Mouse (Mus musculus) embryonic facial prominence, embryonic 15.5 days (tissue): Measurements from ENCODE around the gene Ganc. TPM values are rescaled to one million over a fixed set of nuclear protein-coding genes. Genes with fewer than 3 reads are reported as not detected.

Source experiments
- ATAC-seq: fragments of 200-750 bp; cut with Nextera tagmentation; 2 replicates; pipeline ENCODE4 v1.8.0; 2017; ENCODE audit warnings: low read depth, moderate TSS enrichment; ENCODE audit not compliant: insufficient number of reproducible peaks, low FRiP score, low TSS enrichment
- H3K27ac ChIP-seq: fragments of 300-500 bp; sonication (generic); replicated peaks from 2 replicates; pipeline ENCODE4 v1.5.1; 2015; ENCODE audit warnings: mild to moderate bottlenecking, inconsistent platforms
- H3K27me3 ChIP-seq: fragments of 300-500 bp; sonication (generic); 2 replicates; pipeline ENCODE4 v1.6.1; 2015; ENCODE audit warnings: inconsistent platforms
- H3K36me3 ChIP-seq: fragments of 300-500 bp; sonication (generic); 2 replicates; pipeline ENCODE4 v1.6.1; 2015; ENCODE audit warnings: mild to moderate bottlenecking, inconsistent platforms
- H3K4me1 ChIP-seq: fragments of 300-500 bp; sonication (generic); 2 replicates; pipeline ENCODE4 v1.6.1; 2015; ENCODE audit warnings: inconsistent platforms
- H3K4me2 ChIP-seq: fragments of 300-500 bp; sonication (generic); replicated peaks from 2 replicates; pipeline ENCODE4 v1.6.1; 2015; ENCODE audit warnings: mild to moderate bottlenecking, inconsistent platforms
- H3K4me3 ChIP-seq: fragments of 300-500 bp; sonication (generic); replicated peaks from 2 replicates; pipeline ENCODE4 v1.5.1; 2015; ENCODE audit warnings: mild to moderate bottlenecking, inconsistent platforms
- H3K9ac ChIP-seq: fragments of 300-500 bp; sonication (generic); 2 replicates; pipeline ENCODE4 v1.6.1; 2015; ENCODE audit warnings: inconsistent platforms
- H3K9me3 ChIP-seq: fragments of 300-500 bp; sonication (generic); replicated peaks from 2 replicates; pipeline ENCODE4 v1.6.1; 2016; ENCODE audit warnings: inconsistent platforms
- WGBS: fragments of 180-500 bp; shearing (Covaris S2); methylation state at CpG from one replicate; pipeline ENCODE4 v1.1.7; 2015; 5-methylcytosine and 5-hydroxymethylcytosine counted together
- polyA plus RNA-seq: library from polyadenylated mRNA; unstranded; fragments of >200 nt; fragmentation: Nextera tagmentation; extraction: Ambion mirVana; gene quantifications from 2 replicates; pipeline ENCODE4 v1.2.1, GENCODE M21; 2015

The Ganc gene
- polyA plus RNA-seq, 1 experiment from 2014 or later = 10.3 TPM

DNA sequence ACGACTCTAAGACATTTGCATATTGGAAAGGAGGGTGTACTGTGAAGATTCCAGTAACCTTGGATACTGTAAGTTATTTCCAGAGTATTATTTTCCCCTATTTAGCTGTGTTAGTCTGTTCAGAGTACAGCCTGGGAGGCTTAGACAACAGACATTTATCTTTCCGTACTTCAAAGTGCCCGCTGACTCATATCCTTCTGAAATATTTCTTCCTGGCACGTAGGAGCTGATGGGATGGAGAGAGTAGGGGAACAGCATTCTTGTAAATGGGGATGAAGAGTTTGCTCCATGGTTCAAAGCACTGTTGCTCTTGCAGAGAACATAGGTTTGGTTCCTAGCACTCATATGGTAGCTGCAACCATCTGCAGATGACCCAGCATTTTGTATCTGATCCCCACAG lies 48.9 kb downstream of the Ganc start:
- H3K36me3 ChIP-seq = no peaks in the 10 kb centered on the region
- no peaks in the 10 kb centered on the region for H3K27me3 ChIP-seq
- H3K4me3 ChIP-seq = no peak overlapping the region
- H3K4me2 ChIP-seq = no peak overlapping the region
- no peak overlapping the region for H3K27ac ChIP-seq
- H3K4me1 ChIP-seq = no peaks in the 10 kb centered on the region
- ATAC-seq = no peak
- WGBS = 83% methylated on average over 4 of the region's 4 CpGs
- H3K9ac ChIP-seq = no peak overlapping the region
- H3K9me3 ChIP-seq = no peaks in the 10 kb centered on the region

DNA sequence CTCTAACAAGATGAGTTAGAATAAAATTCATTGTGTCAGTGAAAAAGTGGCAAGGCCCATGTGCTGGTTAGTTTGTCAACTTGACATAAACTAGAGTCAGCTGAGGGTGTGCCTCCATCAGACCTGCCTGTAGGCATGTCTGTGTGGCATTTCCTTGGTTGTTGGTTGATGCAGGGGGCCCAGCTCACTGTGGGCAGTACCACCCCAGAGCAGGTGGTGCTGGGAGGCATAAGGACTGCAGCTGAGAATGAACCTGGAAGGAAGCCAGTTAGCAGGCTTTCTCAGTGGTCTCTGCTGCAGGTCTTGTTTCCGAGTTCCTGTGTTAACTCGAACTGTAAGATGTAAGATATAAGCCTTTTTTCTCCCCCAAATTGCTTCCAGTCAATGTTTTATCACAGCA lies 51.3 kb downstream of the Ganc start:
- Histone ChIP-seq H3K4me3 (no peak overlapping the region), H3K9ac (no peak overlapping the region), H3K4me2 (no peak overlapping the region), H3K4me1 (no peaks in the 10 kb centered on the region), H3K27me3 (no peaks in the 10 kb centered on the region), H3K9me3 (no peaks in the 10 kb centered on the region), H3K36me3 (no peaks in the 10 kb centered on the region), H3K27ac (no peak overlapping the region)
- WGBS = 57% methylated on average over 2 of the region's 2 CpGs
- ATAC-seq = no peak

DNA sequence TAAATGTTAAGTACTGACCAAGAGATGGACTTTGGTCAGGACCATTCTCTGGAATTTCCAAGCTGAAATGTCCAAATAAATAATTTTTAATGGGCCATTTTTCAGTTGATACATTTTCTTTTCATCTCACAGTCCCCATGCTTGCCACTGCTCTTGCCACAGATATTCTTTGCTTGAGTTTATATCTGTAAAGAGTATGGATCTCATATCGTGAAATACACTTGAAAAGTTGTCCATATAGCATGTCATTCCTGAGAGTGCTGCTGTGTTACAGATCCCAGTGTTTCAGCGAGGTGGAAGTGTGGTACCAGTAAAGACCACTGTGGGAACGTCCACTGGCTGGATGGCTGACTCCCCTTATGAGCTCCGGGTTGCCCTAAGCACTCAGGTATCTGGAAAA lies 52.0 kb downstream of the Ganc start, which contains the start of gene Capn3:
Gene Capn3 (plus strand): TSS at position 301 of the 400 bp plus-strand sequence.
- ATAC-seq = no peak
- no peaks in the 10 kb centered on the region for H3K4me1 ChIP-seq

DNA sequence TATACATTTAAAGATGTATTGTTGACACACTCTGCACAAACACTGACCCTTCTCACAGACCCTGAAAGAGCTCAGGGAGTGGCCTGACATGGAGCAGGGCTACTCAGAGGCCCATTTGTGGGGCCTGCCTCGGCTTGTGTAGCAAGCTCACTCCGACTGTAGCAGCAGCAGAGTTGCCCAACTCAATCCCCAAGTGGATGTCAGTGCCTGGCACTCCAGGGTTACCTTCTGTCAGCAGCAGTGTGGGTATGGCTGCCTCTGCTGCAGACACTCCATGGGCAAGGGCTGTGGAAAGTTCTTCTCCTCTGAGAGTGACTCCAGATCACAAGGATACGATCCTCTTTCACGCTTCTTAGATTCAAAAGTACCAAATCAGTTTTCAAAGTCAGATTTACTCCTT lies 56.5 kb downstream of the Ganc start:
- Histone ChIP-seq H3K4me1 (no peaks in the 10 kb centered on the region), H3K9ac (no peak overlapping the region), H3K9me3 (no peaks in the 10 kb centered on the region), H3K36me3 (no peaks in the 10 kb centered on the region), H3K27ac (no peak overlapping the region), H3K4me3 (no peak overlapping the region), H3K4me2 (no peak overlapping the region), H3K27me3 (no peaks in the 10 kb centered on the region)
- ATAC-seq = no peak
- 75% methylated on average over 4 of the region's 4 CpGs for WGBS

More for the DNA sequence above, 52.0 kb downstream of the Ganc start, which contains the start of gene Capn3:
- Histone ChIP-seq H3K27ac (no peak within 1 kb of the TSS), H3K4me2 (no peak within 1 kb of the TSS), H3K4me3 (no peak within 1 kb of the TSS), H3K27me3 (no peaks in the 10 kb centered on the region), H3K36me3 (no peaks in the 10 kb centered on the region), H3K9ac (no peak within 1 kb of the TSS), H3K9me3 (no peaks in the 10 kb centered on the region)
- 67% methylated on average over 4 of the region's 4 CpGs for WGBS

DNA sequence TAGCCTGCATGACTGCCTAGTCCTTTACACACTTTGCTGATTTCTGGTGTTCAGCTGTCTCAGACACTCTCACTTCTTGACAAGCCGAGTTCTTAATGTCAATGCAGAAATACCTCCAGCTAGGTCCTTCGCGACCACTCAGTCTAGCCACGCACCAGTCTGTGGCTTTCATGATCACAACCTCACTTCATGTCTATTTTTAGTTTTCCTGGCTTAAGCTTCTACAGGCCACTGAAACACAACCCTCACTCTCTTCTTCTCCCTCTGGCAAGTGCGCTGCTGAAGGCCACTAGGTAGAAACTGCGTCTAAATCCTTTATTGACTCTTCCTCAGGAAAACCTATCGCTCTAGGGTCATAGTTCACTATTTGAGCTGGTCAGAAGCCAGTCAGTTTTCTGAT lies 59.6 kb downstream of the Ganc start:
- 75% methylated on average over 7 of the region's 7 CpGs for WGBS
- no peak overlapping the region for H3K4me2 ChIP-seq
- H3K27me3 ChIP-seq = no peaks in the 10 kb centered on the region
- no peaks in the 10 kb centered on the region for H3K4me1 ChIP-seq
- no peaks in the 10 kb centered on the region for H3K36me3 ChIP-seq
- no peak for ATAC-seq
- no peak overlapping the region for H3K4me3 ChIP-seq
- H3K9ac ChIP-seq = no peak overlapping the region
- H3K27ac ChIP-seq = no peak overlapping the region; the same call in 1 of the 2 replicates
- no peaks in the 10 kb centered on the region for H3K9me3 ChIP-seq

DNA sequence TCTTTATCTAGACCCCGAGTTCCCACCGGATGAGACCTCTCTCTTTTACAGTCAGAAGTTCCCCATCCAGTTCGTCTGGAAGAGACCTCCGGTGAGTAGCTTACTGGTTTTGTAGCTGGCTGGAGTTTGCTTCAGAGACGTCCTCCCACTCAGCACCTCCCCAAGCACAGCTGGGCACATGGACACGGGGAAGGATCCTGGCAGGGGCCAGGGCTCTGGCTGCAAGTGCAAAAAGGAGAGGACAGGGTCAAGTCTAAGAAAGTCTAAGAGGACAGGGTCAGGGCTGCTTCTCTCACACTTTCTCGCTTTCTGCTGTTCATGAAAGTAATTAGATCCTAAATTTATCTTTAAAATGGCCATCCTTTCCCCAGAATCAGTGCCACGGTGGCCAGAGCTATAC lies 60.4 kb downstream of the Ganc start:
- no peaks in the 10 kb centered on the region for H3K36me3 ChIP-seq

DNA sequence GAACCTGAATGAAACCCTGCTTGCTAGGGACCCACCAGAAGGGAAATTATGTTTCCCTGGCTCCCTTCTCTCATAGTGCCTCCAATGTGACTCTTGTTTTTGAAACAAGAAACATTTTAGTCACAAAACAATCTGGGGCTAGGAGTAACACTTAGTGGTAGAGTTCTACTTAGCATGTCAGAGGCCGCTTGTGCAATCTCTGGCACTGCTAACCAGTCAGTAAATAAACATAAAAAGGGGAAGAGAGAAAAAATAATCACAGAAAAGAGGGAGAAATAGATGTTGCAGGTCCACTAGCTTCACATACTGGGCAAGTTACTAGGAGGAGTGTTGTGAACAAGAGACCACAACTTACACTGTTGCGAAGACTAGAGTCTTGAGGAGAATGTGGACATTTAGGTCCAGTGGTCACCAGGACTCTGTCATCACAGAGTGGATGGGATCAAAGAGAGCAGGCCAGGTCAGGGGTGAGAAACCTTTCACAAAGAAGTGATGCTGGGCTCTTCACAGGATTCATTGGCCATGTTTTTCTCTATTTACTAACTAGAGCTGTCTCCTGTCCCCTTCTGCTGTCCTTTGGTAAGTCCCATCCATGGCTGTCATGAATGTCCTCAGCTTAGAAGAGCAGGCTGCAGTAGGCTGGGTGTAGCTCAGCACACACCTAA lies 61.2 kb downstream of the Ganc start:
- 92% methylated on average over 2 of the region's 2 CpGs for WGBS
- Histone ChIP-seq H3K27ac (no peak overlapping the region), H3K9me3 (no peaks in the 10 kb centered on the region), H3K27me3 (no peaks in the 10 kb centered on the region), H3K9ac (no peak overlapping the region), H3K4me3 (no peak overlapping the region), H3K4me1 (no peaks in the 10 kb centered on the region), H3K36me3 (no peaks in the 10 kb centered on the region), H3K4me2 (no peak overlapping the region)
- ATAC-seq = no peak

More for the DNA sequence above, 60.4 kb downstream of the Ganc start:
- Histone ChIP-seq H3K4me3 (no peak overlapping the region), H3K4me2 (no peak overlapping the region), H3K27me3 (no peaks in the 10 kb centered on the region), H3K27ac (no peak overlapping the region), H3K4me1 (no peaks in the 10 kb centered on the region), H3K9ac (no peak overlapping the region), H3K9me3 (no peaks in the 10 kb centered on the region)
- 72% methylated on average over 8 of the region's 8 CpGs for WGBS
- ATAC-seq = no peak

DNA sequence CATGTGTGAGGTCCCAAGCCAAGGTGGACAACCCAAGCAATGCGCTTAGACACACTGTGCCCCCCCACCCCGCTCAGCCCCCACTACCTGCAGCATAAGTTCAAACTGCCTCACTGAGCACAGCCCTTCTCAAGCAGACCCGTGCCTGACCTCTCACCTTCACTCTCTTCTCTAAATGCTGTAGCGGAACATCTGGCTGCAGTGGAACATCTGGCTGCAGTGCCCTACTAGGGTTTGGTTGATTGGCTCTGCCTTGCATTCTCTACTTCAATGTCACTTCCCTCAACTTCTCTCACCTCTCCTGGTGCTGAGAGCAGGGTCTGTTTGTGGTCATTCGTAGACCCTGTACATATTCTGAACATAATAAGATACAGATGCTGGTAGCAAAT lies 61.7 kb downstream of the Ganc start:
- no peak overlapping the region for H3K4me3 ChIP-seq
- H3K27me3 ChIP-seq = no peaks in the 10 kb centered on the region
- no peak overlapping the region for H3K9ac ChIP-seq
- H3K9me3 ChIP-seq = no peaks in the 10 kb centered on the region
- 77% methylated on average over 5 of the region's 5 CpGs for WGBS
- no peaks in the 10 kb centered on the region for H3K4me1 ChIP-seq
- no peak for ATAC-seq
- H3K36me3 ChIP-seq = no peaks in the 10 kb centered on the region
- no peak overlapping the region for H3K4me2 ChIP-seq
- no peak overlapping the region for H3K27ac ChIP-seq

DNA sequence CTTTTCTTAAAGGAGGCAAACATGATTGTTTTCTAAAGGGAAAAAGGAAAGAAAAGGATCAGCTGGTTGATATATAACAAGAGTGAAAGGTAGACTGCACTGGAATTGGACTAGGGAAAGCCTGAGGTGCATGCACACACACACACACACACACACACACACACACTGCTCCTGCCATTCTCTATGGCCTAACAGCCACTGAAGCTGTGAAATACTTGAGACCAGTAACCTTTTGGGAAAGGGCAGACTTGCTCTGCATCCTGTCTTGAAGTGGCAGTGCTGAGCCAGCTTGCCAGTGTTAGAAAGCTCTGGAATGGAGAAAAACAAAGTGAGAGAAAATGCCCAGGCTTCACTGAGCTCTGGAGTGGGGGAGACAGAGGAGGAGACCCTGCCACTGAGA lies 64.3 kb downstream of the Ganc start:
- H3K9ac ChIP-seq = no peak overlapping the region
- H3K9me3 ChIP-seq = no peaks in the 10 kb centered on the region

DNA sequence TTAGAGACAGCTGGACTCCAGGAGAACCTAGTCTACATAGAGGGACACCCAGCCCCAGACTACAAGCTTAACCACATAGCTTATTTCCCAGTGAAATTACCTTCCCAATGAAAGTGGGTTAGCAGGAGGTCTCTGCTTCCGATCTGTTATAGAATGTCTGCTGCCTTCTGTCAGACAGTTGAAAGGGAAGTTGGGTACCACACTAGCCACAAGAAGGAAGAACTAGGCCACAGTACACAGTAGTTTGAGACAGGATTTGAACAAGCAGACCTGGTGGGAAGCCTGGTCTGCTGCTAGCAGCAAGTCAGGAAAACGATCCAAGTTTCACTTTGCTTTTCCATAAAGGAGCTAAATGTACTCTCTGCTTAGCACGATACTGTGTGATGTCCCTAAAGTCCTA lies 65.5 kb downstream of the Ganc start:
- no peak overlapping the region for H3K4me3 ChIP-seq
- H3K9me3 ChIP-seq = no peaks in the 10 kb centered on the region
- H3K4me1 ChIP-seq = no peaks in the 10 kb centered on the region
- no peak overlapping the region for H3K9ac ChIP-seq
- no peak for ATAC-seq
- WGBS = 82% methylated on average over 3 of the region's 3 CpGs
- H3K36me3 ChIP-seq = no peaks in the 10 kb centered on the region
- no peak overlapping the region for H3K27ac ChIP-seq
- H3K27me3 ChIP-seq = no peaks in the 10 kb centered on the region
- H3K4me2 ChIP-seq = no peak overlapping the region

More for the DNA sequence above, 64.3 kb downstream of the Ganc start:
- H3K27me3 ChIP-seq = no peaks in the 10 kb centered on the region
- no peak for ATAC-seq
- H3K4me3 ChIP-seq = no peak overlapping the region
- H3K27ac ChIP-seq = no peak overlapping the region
- H3K4me2 ChIP-seq = no peak overlapping the region
- no peaks in the 10 kb centered on the region for H3K36me3 ChIP-seq
- H3K4me1 ChIP-seq = no peaks in the 10 kb centered on the region

DNA sequence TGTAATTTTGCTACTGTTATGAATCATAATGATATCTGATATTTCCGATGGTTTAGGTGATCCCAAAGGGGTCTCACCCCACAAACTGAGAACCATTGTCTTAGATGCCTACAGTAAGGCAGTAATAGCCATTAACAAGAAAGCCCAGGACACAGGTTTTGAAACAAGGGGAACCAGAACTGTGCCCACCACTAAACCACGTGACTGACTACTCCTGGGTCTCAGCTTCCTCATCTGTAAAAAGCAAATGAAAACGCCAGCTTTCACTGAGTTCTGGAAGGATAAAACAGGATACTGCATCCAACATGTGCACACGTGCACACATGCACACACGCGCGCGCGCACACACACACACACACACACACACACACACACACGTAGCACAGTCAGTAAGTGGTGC lies 66.0 kb downstream of the Ganc start:
- Histone ChIP-seq H3K4me2 (no peak overlapping the region), H3K9me3 (no peaks in the 10 kb centered on the region), H3K27ac (no peak overlapping the region), H3K36me3 (no peaks in the 10 kb centered on the region), H3K4me3 (no peak overlapping the region), H3K9ac (no peak overlapping the region), H3K27me3 (no peaks in the 10 kb centered on the region), H3K4me1 (no peaks in the 10 kb centered on the region)
- no peak for ATAC-seq
- WGBS = 87% methylated on average over 10 of the region's 10 CpGs

DNA sequence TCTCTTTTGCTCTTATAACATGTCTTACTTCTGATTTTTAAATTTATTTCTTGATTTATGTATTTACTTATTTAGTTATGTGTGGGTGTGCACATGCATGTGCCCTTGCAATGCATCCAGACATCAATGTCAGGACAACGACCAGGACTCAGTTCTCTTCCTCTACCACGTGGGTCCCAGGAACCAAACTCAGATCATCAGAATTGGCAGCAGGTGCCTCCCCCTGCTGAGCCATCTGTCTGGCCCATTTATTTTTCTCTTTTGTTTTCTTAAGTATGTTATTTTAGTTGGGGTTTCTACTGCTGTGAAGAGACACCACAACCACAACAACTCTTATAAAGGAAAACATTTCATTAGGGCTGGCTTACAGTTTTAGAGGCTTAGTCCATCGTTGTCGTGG lies 67.2 kb downstream of the Ganc start:
- no peak overlapping the region for H3K27ac ChIP-seq
- 75% methylated on average over 4 of the region's 4 CpGs for WGBS
- H3K9me3 ChIP-seq = no peaks in the 10 kb centered on the region
- H3K9ac ChIP-seq = no peak overlapping the region
- no peak overlapping the region for H3K4me3 ChIP-seq
- H3K27me3 ChIP-seq = no peaks in the 10 kb centered on the region
- no peaks in the 10 kb centered on the region for H3K4me1 ChIP-seq
- no peaks in the 10 kb centered on the region for H3K36me3 ChIP-seq
- no peak overlapping the region for H3K4me2 ChIP-seq
- no peak for ATAC-seq
